Mouse (Mus musculus): ENCODE data around the gene Kif23. TPM values are rescaled to one million over a fixed set of nuclear protein-coding genes. Genes with fewer than 3 reads are reported as not detected.

Gene Kif23
- polyA plus RNA-seq, 1 experiment from 2014 or later, result 7.7 TPM

DNA sequence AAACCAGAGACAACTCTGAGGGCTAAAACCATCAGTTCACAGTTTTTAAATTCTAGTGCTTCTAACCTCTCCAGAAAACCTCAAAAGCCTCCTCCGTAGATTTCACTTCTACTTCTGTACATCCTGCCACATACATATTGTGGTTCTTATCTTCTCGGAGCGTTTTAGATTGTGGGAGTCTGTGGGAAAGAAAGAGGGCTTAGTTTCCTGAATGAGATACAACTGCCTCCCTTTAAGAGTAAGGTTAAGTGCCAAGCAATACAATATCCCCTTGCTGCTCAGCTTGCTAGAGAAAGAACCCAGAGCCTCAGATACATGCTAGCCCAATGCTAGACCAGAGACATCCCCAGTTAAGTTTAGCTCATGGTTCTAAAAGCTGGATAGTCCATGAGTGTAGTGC lies 14.6 kb downstream of the Kif23 start:
- WGBS, result 83% methylated on average over 3 of the region's 3 CpGs
- no peak for TF ChIP-seq CTCF (IDR thresholded peaks at IDR 0.05)
- H3K9ac ChIP-seq (replicated peaks; ENCODE audit: low read depth), result no peak overlapping the region

DNA sequence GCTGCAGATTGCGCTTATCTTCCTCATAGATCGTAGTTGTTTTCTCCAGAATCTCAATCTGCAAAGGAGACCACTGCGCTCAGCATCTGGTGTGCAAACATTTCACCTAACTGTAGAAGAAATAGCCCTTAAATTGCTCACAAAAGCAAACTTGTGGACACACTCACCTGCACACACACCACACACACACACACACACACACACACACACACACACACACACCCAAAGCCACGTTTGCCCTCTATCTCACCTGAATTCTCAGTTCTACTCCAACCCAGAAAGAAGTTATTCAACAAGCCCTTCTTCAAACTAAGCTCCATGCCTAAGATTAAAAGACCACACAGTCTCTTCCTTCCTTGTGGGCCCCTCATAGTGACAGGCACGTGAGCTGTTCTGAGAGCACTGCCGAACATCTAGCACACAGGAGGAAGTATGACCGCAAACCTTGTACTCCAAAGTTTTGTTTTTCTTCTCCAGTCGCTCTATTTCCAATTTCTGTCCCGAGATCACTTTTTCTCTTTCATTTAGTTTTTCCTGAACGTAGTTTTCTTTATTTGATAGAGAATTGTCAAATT lies 21.4 kb downstream of the Kif23 start:
- Histone ChIP-seq H3K4me3 (ENCODE audit: low read depth, low read length) (no peak overlapping the region), H3K4me2 (replicated peaks; ENCODE audit: low read depth, low read length) (no peak overlapping the region), H3K4me1 (ENCODE audit: insufficient read depth, low read depth, low read length) (no peaks in the 10 kb centered on the region), H3K27me3 (replicated peaks; ENCODE audit: insufficient read depth, low read length) (no peaks in the 10 kb centered on the region), H3K9me3 (ENCODE audit: low read length) (no peaks in the 10 kb centered on the region), H3K9ac (replicated peaks; ENCODE audit: low read depth) (no peak overlapping the region), H3K27ac (ENCODE audit: low read length) (no peak overlapping the region), H3K36me3 (ENCODE audit: insufficient read depth, low read length) (no peaks in the 10 kb centered on the region)
- TF ChIP-seq CTCF (IDR thresholded peaks at IDR 0.05), result no peak
- ATAC-seq (no peak), DNase-seq (ENCODE audit: low spot score) (no peak)
- WGBS, result 80% methylated on average over 10 of the region's 10 CpGs

More for the DNA sequence above, 14.6 kb downstream of the Kif23 start:
- H3K27me3 ChIP-seq (replicated peaks; ENCODE audit: insufficient read depth, low read length), result no peaks in the 10 kb centered on the region
- H3K4me1 ChIP-seq (ENCODE audit: insufficient read depth, low read depth, low read length), result no peaks in the 10 kb centered on the region
- no peak overlapping the region for H3K4me3 ChIP-seq (ENCODE audit: low read depth, low read length)
- DNase-seq (ENCODE audit: low spot score), result no peak
- H3K9me3 ChIP-seq (ENCODE audit: low read length), result no peaks in the 10 kb centered on the region
- no peaks in the 10 kb centered on the region; the same call in 1 of the 2 replicates for H3K36me3 ChIP-seq (ENCODE audit: insufficient read depth, low read length)
- no peak overlapping the region for H3K4me2 ChIP-seq (replicated peaks; ENCODE audit: low read depth, low read length)
- no peak overlapping the region for H3K27ac ChIP-seq (ENCODE audit: low read length)
- no peak for ATAC-seq

DNA sequence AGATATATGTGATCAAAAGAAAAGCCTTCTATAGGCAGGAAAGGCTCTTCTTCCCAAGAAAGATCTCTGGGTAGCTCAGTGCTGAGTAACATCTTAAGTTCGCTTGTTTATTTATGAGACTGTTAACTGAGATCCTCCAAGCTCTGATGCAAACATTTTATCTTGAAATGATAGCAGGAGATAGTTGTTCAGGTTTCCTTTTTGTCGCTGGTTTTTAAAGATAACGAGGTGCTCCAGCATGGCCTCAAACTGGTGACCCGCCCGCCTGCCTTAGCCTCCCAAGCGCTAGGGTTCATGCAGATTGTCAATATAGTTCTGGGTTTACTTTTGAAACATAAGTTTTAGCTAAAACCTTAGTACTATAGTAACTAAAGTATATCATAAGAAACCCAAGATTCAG lies 26.2 kb downstream of the Kif23 start:
- no peaks in the 10 kb centered on the region for H3K36me3 ChIP-seq (ENCODE audit: insufficient read depth, low read length)
- 86% methylated on average over 6 of the region's 6 CpGs for WGBS
- DNase-seq (ENCODE audit: low spot score) (no peak), ATAC-seq (no peak)
- no peak overlapping the region for H3K4me2 ChIP-seq (replicated peaks; ENCODE audit: low read depth, low read length)
- no peak overlapping the region for H3K27ac ChIP-seq (ENCODE audit: low read length)
- TF ChIP-seq EP300 (IDR thresholded peaks at IDR 0.05) (no peak), CTCF (IDR thresholded peaks at IDR 0.05) (no peak)
- H3K9me3 ChIP-seq (ENCODE audit: low read length), result no peaks in the 10 kb centered on the region
- H3K9ac ChIP-seq (replicated peaks; ENCODE audit: low read depth), result no peak overlapping the region
- no peak overlapping the region for H3K4me3 ChIP-seq (ENCODE audit: low read depth, low read length)
- no peaks in the 10 kb centered on the region for H3K27me3 ChIP-seq (replicated peaks; ENCODE audit: insufficient read depth, low read length)
- H3K4me1 ChIP-seq (ENCODE audit: insufficient read depth, low read depth, low read length), result no peaks in the 10 kb centered on the region

DNA sequence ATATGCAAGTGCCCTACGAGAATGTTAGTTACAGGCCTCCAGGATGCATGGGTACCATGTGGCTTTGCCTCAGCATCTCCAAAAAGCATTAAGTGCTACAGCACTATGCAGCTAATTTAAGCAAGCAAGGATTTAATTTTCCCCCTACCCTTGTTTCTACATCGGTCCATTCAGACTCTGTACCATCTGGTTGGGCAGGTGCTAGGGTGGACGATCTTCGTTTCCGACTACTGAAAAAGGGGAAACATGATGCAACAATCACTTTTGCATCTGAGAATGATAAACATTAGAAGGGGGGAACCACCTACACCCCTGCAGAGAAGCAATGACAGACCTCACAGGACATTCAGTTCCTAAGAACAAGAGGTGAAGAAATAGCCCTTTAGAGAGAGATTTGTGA lies 27.1 kb downstream of the Kif23 start:
- 94% methylated on average over 5 of the region's 5 CpGs for WGBS
- no peaks in the 10 kb centered on the region for H3K27me3 ChIP-seq (replicated peaks; ENCODE audit: insufficient read depth, low read length)
- no peaks in the 10 kb centered on the region for H3K36me3 ChIP-seq (ENCODE audit: insufficient read depth, low read length)
- ATAC-seq (no peak), DNase-seq (ENCODE audit: low spot score) (no peak)
- H3K27ac ChIP-seq (ENCODE audit: low read length), result no peak overlapping the region
- TF ChIP-seq EP300 (IDR thresholded peaks at IDR 0.05) (no peak), CTCF (IDR thresholded peaks at IDR 0.05) (no peak)
- H3K4me3 ChIP-seq (ENCODE audit: low read depth, low read length), result no peak overlapping the region
- H3K4me2 ChIP-seq (replicated peaks; ENCODE audit: low read depth, low read length), result no peak overlapping the region
- no peaks in the 10 kb centered on the region for H3K4me1 ChIP-seq (ENCODE audit: insufficient read depth, low read depth, low read length)
- no peak overlapping the region for H3K9ac ChIP-seq (replicated peaks; ENCODE audit: low read depth)
- H3K9me3 ChIP-seq (ENCODE audit: low read length), result no peaks in the 10 kb centered on the region

DNA sequence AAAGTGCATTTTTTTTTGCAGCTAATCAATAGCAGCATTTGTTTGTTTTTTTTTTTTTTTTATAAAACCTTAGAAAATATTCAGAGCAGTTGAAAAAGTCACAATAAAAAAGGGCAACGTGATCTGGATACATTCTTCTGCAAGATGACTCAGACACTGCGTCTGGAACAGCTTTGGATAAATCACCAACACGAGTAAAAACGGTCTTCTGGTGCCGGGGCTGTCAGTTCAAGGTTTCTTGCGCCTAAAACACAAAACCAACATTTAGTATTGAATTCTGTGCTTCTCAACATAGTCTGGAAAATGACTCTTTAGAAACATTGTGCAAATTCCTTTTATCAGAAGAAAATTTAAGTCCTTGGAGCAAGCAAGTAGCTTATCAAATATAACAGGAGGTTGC lies 29.1 kb downstream of the Kif23 start:
- Histone ChIP-seq H3K36me3 (ENCODE audit: insufficient read depth, low read length) (peaks cover 5% of the 10 kb centered on the region; the same call in 1 of the 2 replicates), H3K27ac (ENCODE audit: low read length) (no peak overlapping the region), H3K27me3 (replicated peaks; ENCODE audit: insufficient read depth, low read length) (no peaks in the 10 kb centered on the region), H3K4me1 (ENCODE audit: insufficient read depth, low read depth, low read length) (no peaks in the 10 kb centered on the region), H3K4me2 (replicated peaks; ENCODE audit: low read depth, low read length) (no peak overlapping the region), H3K4me3 (ENCODE audit: low read depth, low read length) (no peak overlapping the region), H3K9me3 (ENCODE audit: low read length) (no peaks in the 10 kb centered on the region), H3K9ac (replicated peaks; ENCODE audit: low read depth) (no peak overlapping the region)
- no peak for DNase-seq (ENCODE audit: low spot score)
- no peak for ATAC-seq
- 83% methylated on average over 6 of the region's 6 CpGs for WGBS
- no peak for TF ChIP-seq EP300 (IDR thresholded peaks at IDR 0.05)
- TF ChIP-seq CTCF (IDR thresholded peaks at IDR 0.05), result no peak

DNA sequence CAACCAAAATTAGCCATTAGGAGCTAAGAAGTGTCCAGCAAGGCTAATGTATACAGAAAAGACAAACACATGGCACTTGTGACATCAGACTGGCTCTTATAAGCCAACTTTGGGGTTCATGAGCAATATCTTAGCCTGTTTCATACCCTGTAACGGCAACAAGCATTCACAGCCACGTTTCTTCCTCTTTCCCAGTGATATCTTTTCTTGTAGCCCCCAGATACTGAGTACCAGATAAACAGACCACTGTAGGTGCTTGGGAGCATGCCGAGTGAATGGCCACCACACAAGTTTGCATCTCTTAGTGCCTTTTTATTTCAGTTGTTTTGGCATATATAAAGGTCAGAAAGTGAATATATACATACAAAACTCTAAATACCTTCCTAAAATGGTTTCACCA lies 29.6 kb downstream of the Kif23 start:
- TF ChIP-seq EP300 (IDR thresholded peaks at IDR 0.05) (no peak), CTCF (IDR thresholded peaks at IDR 0.05) (no peak)
- ATAC-seq (no peak), DNase-seq (ENCODE audit: low spot score) (no peak)
- H3K4me2 ChIP-seq (replicated peaks; ENCODE audit: low read depth, low read length), result no peak overlapping the region
- H3K36me3 ChIP-seq (ENCODE audit: insufficient read depth, low read length), result peaks cover 10% of the 10 kb centered on the region; the same call in 1 of the 2 replicates
- H3K27me3 ChIP-seq (replicated peaks; ENCODE audit: insufficient read depth, low read length), result no peaks in the 10 kb centered on the region
- 84% methylated on average over 3 of the region's 3 CpGs for WGBS
- no peaks in the 10 kb centered on the region for H3K9me3 ChIP-seq (ENCODE audit: low read length)
- H3K4me3 ChIP-seq (ENCODE audit: low read depth, low read length), result no peak overlapping the region
- no peaks in the 10 kb centered on the region for H3K4me1 ChIP-seq (ENCODE audit: insufficient read depth, low read depth, low read length)
- no peak overlapping the region for H3K27ac ChIP-seq (ENCODE audit: low read length)
- no peak overlapping the region for H3K9ac ChIP-seq (replicated peaks; ENCODE audit: low read depth)
